Mouse (Mus musculus): ENCODE measurements around the gene Zdhhc7. TPM values are rescaled to one million over a fixed set of nuclear protein-coding genes. Genes with fewer than 3 reads are reported as not detected.

Gene Zdhhc7
- total and polyA plus RNA-seq, 3 experiments: 18.3 to 26.3 (median 23.7) TPM

GRCm38 (mm10) chr8:120089511-120089910 lies 11.8 kb downstream of the Zdhhc7 start:
- TF ChIP-seq HCFC1 (IDR thresholded peaks at IDR 0.05; ENCODE audit: low read depth, low read length): no peak
- no peak for TF ChIP-seq MAFK (IDR thresholded peaks at IDR 0.05; ENCODE audit: insufficient replicate concordance, low read length)
- no peak for TF ChIP-seq USF1 (IDR thresholded peaks at IDR 0.05; ENCODE audit: low read depth, low read length)
- TF ChIP-seq TBP (conservative IDR thresholded peaks at IDR 0.05; ENCODE audit: low read depth, low read length): no peak
- TF ChIP-seq TCF12 (IDR thresholded peaks at IDR 0.05; ENCODE audit: low read depth, low read length): no peak
- TF ChIP-seq CTCF (conservative IDR thresholded peaks at IDR 0.05 in 1 of 2, IDR thresholded peaks at IDR 0.05 in 1 of 2; ENCODE audit: low read depth in 2 of 2, low read length in 2 of 2): no peak
- no peak for TF ChIP-seq GABPA (IDR thresholded peaks at IDR 0.05; ENCODE audit: insufficient replicate concordance, low read depth, low read length)
- no peak for TF ChIP-seq ELF1 (IDR thresholded peaks at IDR 0.05; ENCODE audit: low read depth, low read length)
- no peak for TF ChIP-seq NELFE (IDR thresholded peaks at IDR 0.05; ENCODE audit: low read depth, low read length)
- no peak for TF ChIP-seq ZC3H11A (IDR thresholded peaks at IDR 0.05; ENCODE audit: low read depth, low read length)
- TF ChIP-seq NRF1 (IDR thresholded peaks at IDR 0.05; ENCODE audit: low read depth, low read length): no peak
- H3K4me2 ChIP-seq (ENCODE audit: insufficient read depth, low read depth, poor library complexity, severe bottlenecking): no peak overlapping the region
- H3K79me2 ChIP-seq (replicated peaks; ENCODE audit: control insufficient read depth, extremely low read depth, insufficient read depth, poor library complexity, severe bottlenecking): no peaks in the 10 kb centered on the region
- no peak overlapping the region for H3K4me3 ChIP-seq (replicated peaks in 1 of 3; ENCODE audit: low read depth in 2 of 3, low read length in 2 of 3, poor library complexity in 1 of 3)
- dilution Hi-C loops (cut with MboI; ENCODE audit: extremely low pct_ligation_motif_present, extremely low pct_unique_long_range_greater_than_20kb, low sequenced_read_pairs): no loop called here
- H3K27me3 ChIP-seq (replicated peaks): no peaks in the 10 kb centered on the region
- H3K9me3 ChIP-seq (replicated peaks; ENCODE audit: low read length): no peaks in the 10 kb centered on the region
- peaks cover 65 to 90% of the 10 kb centered on the region in 2 experiments for H3K36me3 ChIP-seq (replicated peaks in 1 of 2; ENCODE audit: control insufficient read depth in 1 of 2, insufficient read depth in 1 of 2, low read length in 1 of 2)
- H3K4me1 ChIP-seq (ENCODE audit: control insufficient read depth in 1 of 2, insufficient read depth in 2 of 2): no peaks in the 10 kb centered on the region
- in situ Hi-C loops (cut with MboI; ENCODE audit: low pct_ligation_motif_present, low pct_unique_long_range_greater_than_20kb, low sequenced_read_pairs): no loop called here
- H3K9ac ChIP-seq (ENCODE audit: insufficient read depth, low read depth): no peak overlapping the region
- no peak for DNase-seq (ENCODE audit: extremely low read depth)
- H3K27ac ChIP-seq (ENCODE audit: insufficient read depth, low read depth): no peak overlapping the region

DNA sequence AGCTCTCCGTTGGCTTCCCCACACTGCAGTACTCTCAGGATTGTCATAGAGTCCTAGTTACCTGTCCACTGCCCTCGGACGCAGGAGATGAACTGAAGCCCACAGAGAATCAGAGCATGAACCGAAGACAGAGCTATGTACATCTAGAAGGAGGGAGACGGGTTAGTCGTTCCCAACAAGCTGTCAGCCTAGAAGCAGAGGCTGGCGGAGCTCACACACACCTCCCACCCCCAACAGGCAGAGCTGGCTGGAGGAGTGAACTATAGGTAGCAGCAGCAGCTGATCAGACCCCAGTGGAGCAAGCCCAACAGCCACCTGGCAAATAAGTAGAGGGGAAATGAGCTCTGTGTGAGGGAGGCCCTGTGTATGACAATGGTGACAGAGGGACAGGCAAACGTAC lies 16.5 kb downstream of the Zdhhc7 start:
- dilution Hi-C loops (cut with MboI; ENCODE audit: extremely low pct_ligation_motif_present, extremely low pct_unique_long_range_greater_than_20kb, low sequenced_read_pairs): no loop called here
- TF ChIP-seq ZMIZ1 (IDR thresholded peaks at IDR 0.05; ENCODE audit: low read depth, low read length) (no peak), BHLHE40 (IDR thresholded peaks at IDR 0.05; ENCODE audit: low read depth, low read length) (no peak), ZNF384 (IDR thresholded peaks at IDR 0.05; ENCODE audit: low read depth, low read length) (no peak), CTCF (conservative IDR thresholded peaks at IDR 0.05 in 1 of 2, IDR thresholded peaks at IDR 0.05 in 1 of 2; ENCODE audit: low read depth in 2 of 2, low read length in 2 of 2) (no peak), CHD2 (IDR thresholded peaks at IDR 0.05; ENCODE audit: low read length) (no peak), MXI1 (IDR thresholded peaks at IDR 0.05; ENCODE audit: low read depth, low read length) (no peak), RCOR1 (conservative IDR thresholded peaks at IDR 0.05; ENCODE audit: low read depth, low read length) (no peak), MEF2A (IDR thresholded peaks at IDR 0.05; ENCODE audit: borderline replicate concordance, low read depth, low read length) (no peak), MAFK (IDR thresholded peaks at IDR 0.05; ENCODE audit: insufficient replicate concordance, low read length) (no peak), USF1 (IDR thresholded peaks at IDR 0.05; ENCODE audit: low read depth, low read length) (no peak), MAX (IDR thresholded peaks at IDR 0.05; ENCODE audit: low read length) (no peak), TBP (conservative IDR thresholded peaks at IDR 0.05; ENCODE audit: low read depth, low read length) (no peak), EP300 (IDR thresholded peaks at IDR 0.05; ENCODE audit: low read length) (no peak), JUN (IDR thresholded peaks at IDR 0.05; ENCODE audit: insufficient read depth, low read depth, low read length) (no peak), MAZ (IDR thresholded peaks at IDR 0.05; ENCODE audit: low read depth, low read length) (no peak)
- Histone ChIP-seq H3K9me3 (replicated peaks; ENCODE audit: low read length) (no peaks in the 10 kb centered on the region), H3K36me3 (replicated peaks in 1 of 2; ENCODE audit: control insufficient read depth in 1 of 2, insufficient read depth in 1 of 2, low read length in 1 of 2) (peaks cover 56 to 78% of the 10 kb centered on the region in 2 experiments), H3K27ac (ENCODE audit: insufficient read depth, low read depth) (no peak overlapping the region), H3K9ac (ENCODE audit: insufficient read depth, low read depth) (no peak overlapping the region), H3K79me2 (replicated peaks; ENCODE audit: control insufficient read depth, extremely low read depth, insufficient read depth, poor library complexity, severe bottlenecking) (no peaks in the 10 kb centered on the region), H3K4me2 (ENCODE audit: insufficient read depth, low read depth, poor library complexity, severe bottlenecking) (no peak overlapping the region), H3K4me1 (ENCODE audit: control insufficient read depth in 1 of 2, insufficient read depth in 2 of 2) (peaks cover 19 to 22% of the 10 kb centered on the region in 2 experiments), H3K4me3 (replicated peaks in 1 of 3; ENCODE audit: low read depth in 2 of 3, low read length in 2 of 3, poor library complexity in 1 of 3) (no peak overlapping the region), H3K27me3 (replicated peaks) (no peaks in the 10 kb centered on the region)
- DNase-seq (ENCODE audit: extremely low read depth): no peak
- in situ Hi-C loops (cut with MboI; ENCODE audit: low pct_ligation_motif_present, low pct_unique_long_range_greater_than_20kb, low sequenced_read_pairs): no loop called here

Data from CH12.LX (cell line).